Mouse (Mus musculus) stomach, postnatal 0 days (tissue): ENCODE results near the gene Trim10.

Experiments
- CTCF ChIP-seq: IDR thresholded peaks from 2 replicates; pipeline ENCODE4 v1.5.1; 2016; ENCODE audit warnings: antibody characterized with exemption, low read depth, mild to moderate bottlenecking, moderate library complexity
- EP300 ChIP-seq: optimal IDR thresholded peaks from 2 replicates; pipeline ENCODE3; 2016; ENCODE audit warnings: antibody characterized with exemption

DNA sequence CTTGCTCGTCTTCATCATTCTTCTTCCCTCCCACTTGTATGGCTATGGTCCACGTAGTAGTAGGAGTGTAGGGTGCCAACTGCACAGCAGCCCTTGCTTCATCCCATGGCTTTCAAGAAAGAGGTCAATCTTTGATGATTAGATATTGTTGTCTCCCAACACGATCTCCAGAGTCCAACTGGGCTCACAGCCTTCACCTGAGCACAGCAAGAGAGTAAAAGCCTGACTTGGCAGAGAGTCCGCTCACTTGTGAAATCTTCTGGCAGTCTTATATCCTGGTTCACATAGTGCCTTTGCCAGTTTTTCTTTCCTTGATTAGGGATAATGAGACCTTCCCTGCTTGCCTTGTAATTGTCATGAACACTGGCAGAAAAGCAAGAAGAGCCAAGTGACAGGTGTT is 13.1 kb upstream of the Trim10 start:
- TF ChIP-seq CTCF: no peak
- TF ChIP-seq EP300: no peak
